Mouse (Mus musculus) olfactory bulb, adult 2 months (tissue): ENCODE results near the gene Kctd12b. TPM values are rescaled to one million over a fixed set of nuclear protein-coding genes. Genes with fewer than 3 reads are reported as not detected.

Source experiments
- H3K27ac ChIP-seq: fragments of 200-500 bp; 2 replicates; pipeline ENCODE4 v1.5.1; 2012; ENCODE audit warnings: low read depth, low read length; ENCODE audit not compliant: insufficient read depth
- H3K4me1 ChIP-seq: fragments of 200-500 bp; 2 replicates; pipeline ENCODE4 v1.6.1; 2012; ENCODE audit warnings: low read length; ENCODE audit not compliant: control insufficient read depth, insufficient read depth
- H3K4me3 ChIP-seq: fragments of 200-500 bp; 2 replicates; pipeline ENCODE4 v1.5.1; 2012; ENCODE audit warnings: mild to moderate bottlenecking, low read depth, low read length, moderate library complexity; ENCODE audit not compliant: insufficient read depth
- CTCF ChIP-seq: fragments of 200-500 bp; IDR thresholded peaks from 2 replicates; pipeline ENCODE4 v1.5.1; 2012; ENCODE audit warnings: low read depth, mild to moderate bottlenecking, low read length, moderate library complexity; ENCODE audit not compliant: insufficient read depth
- POLR2A ChIP-seq: fragments of 200-500 bp; IDR thresholded peaks from 2 replicates; pipeline ENCODE4 v1.6.1; 2012; ENCODE audit warnings: mild to moderate bottlenecking, low read depth, low read length, moderate library complexity; ENCODE audit not compliant: insufficient read depth
- WGBS: fragments of 180-500 bp; shearing (Covaris S2); methylation state at CpG from one replicate; pipeline ENCODE4 v1.1.7; 2018; 5-methylcytosine and 5-hydroxymethylcytosine counted together
- polyA plus RNA-seq: library from polyadenylated mRNA; stranded (reverse); fragments of >200 nt; gene quantifications from 2 replicates; pipeline ENCODE4 v1.2.4, GENCODE M21; 2012; ENCODE audit warnings: low replicate concordance; ENCODE audit not compliant: missing spikeins, insufficient read depth, insufficient read length

Gene Kctd12b
- polyA plus RNA-seq, 1 experiment = not detected

DNA sequence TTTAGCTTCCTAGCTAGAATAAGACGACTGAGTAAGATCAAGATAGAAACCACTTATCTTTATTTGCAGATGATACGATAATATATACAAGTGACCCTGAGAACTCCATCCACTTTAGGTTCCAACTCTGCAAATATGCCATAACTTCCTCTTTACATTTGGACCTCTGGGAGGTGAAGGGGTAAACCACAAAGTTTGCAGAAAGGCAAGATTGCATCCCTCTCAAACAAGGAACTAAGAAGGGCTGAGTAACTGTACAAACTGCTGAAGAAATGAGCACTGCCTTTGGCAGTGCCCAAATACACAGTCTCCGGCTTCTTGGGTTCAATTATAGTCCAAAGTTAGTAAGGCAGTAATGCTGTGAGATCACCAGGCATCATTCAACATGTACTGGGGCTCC lies 31.3 kb downstream of the Kctd12b start:
- Histone ChIP-seq H3K27ac (no peak overlapping the region), H3K4me1 (no peaks in the 10 kb centered on the region), H3K4me3 (no peak overlapping the region)
- WGBS = 83% methylated on average over 3 of the region's 3 CpGs
- TF ChIP-seq POLR2A (no peak), CTCF (no peak)

DNA sequence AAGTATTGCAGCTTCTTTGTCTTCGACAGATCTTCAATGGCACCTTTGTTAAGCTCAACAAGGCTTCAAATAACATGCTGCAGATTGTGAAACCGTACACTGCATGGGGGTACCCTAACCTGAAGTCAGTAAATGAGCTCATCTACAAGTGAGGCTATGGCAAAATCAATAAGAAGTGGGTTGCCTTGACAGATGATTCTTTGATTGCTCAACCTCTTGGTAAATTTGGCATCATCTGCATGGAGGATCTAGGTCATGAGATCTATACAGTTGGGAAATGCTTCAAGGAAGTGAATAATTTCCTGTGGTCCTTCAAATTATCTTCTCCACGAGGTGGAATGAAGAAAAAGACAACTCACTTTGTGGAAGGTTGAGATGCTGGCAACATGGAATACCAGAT lies 39.2 kb downstream of the Kctd12b start:
- no peaks in the 10 kb centered on the region for H3K4me1 ChIP-seq
- H3K4me3 ChIP-seq = no peak overlapping the region
- H3K27ac ChIP-seq = no peak overlapping the region
- 68% methylated on average over 3 of the region's 3 CpGs for WGBS
- TF ChIP-seq CTCF (no peak), POLR2A (no peak)

DNA sequence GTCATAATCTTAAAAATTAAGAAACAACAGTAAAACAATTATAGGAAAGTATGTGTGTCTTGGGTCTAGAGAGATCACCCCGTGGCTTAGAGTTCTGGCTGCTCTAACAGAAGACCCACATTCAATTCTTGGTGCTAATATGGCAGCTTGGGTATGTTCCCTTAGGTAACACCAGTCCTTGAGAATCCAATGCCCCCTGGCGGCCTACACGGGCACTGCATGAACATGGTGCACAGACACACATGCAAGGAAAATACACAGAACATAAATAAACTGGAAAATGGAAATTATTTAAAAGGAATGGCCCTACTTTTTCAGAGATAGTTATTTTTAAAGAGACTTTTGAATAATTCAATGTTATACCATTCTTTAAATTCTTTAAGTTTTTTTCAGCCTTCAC lies 55.6 kb downstream of the Kctd12b start:
- no peaks in the 10 kb centered on the region for H3K4me1 ChIP-seq
- H3K4me3 ChIP-seq = no peak overlapping the region
- no peak overlapping the region for H3K27ac ChIP-seq
- WGBS = 71% methylated on average over 3 of the region's 3 CpGs
- TF ChIP-seq CTCF (no peak), POLR2A (no peak)

- no peak for TF ChIP-seq CTCF
- no peak for TF ChIP-seq POLR2A
- H3K27ac ChIP-seq = no peak overlapping the region
- WGBS = 3% methylated on average over 1 of the region's 1 CpGs
- no peaks in the 10 kb centered on the region for H3K4me1 ChIP-seq
- no peak overlapping the region for H3K4me3 ChIP-seq
These were observed 59.9 kb downstream of the Kctd12b start for GRCm38 (mm10) chrX:153636247-153636646.

Other genes starting within 250 kb of the Kctd12b start
- not detected in 2 replicates for gene Ubqln2, start 198.2 kb downstream of the Kctd12b start, polyA plus RNA-seq
- not detected in 2 replicates for gene Cypt3, start 137.8 kb downstream of the Kctd12b start, polyA plus RNA-seq
- not detected in 2 replicates for gene Nbdy, start 27.2 kb upstream of the Kctd12b start, polyA plus RNA-seq
- not detected in 2 replicates for gene Spin2c, start 135.8 kb upstream of the Kctd12b start, polyA plus RNA-seq